Mouse (Mus musculus) ES-E14 (cell line): ENCODE results near the gene Tenm3. TPM values are rescaled to one million over a fixed set of nuclear protein-coding genes. Genes with fewer than 3 reads are reported as not detected.

Experiments
- DNase-seq: peaks from one replicate; pipeline ENCODE4 v3.0.0-alpha.2; 2013; ENCODE audit warnings: low read depth, low spot score
- H3K27ac ChIP-seq: 2 replicates; pipeline ENCODE4 v1.5.1; 2012; ENCODE audit warnings: low read depth, mild to moderate bottlenecking, low read length, moderate library complexity, mixed read lengths; ENCODE audit not compliant: poor library complexity, insufficient read depth, severe bottlenecking
- H3K36me3 ChIP-seq: 2 replicates; pipeline ENCODE4 v1.6.1; 2012; ENCODE audit warnings: mild to moderate bottlenecking, low read length, moderate library complexity, mixed read lengths; ENCODE audit not compliant: control insufficient read depth, poor library complexity, insufficient read depth, severe bottlenecking
- H3K4me1 ChIP-seq, 2 experiments: fragments of 150-350 bp in 1 of 2; sonication (generic) in 1 of 2; 2 replicates each; pipeline ENCODE4 v1.6.1; 2012; ENCODE audit warnings: low read length in 2 of 2, mild to moderate bottlenecking in 1 of 2, mixed read lengths in 1 of 2; ENCODE audit not compliant: control insufficient read depth in 2 of 2, insufficient read depth in 2 of 2, poor library complexity in 1 of 2
- H3K4me3 ChIP-seq, 2 experiments: fragments of 150-350 bp in 1 of 2; sonication (generic) in 1 of 2; 2 replicates each; pipeline ENCODE4 v1.5.1; 2012; ENCODE audit warnings: low read length in 2 of 2, low read depth in 1 of 2, mild to moderate bottlenecking in 1 of 2, mixed read lengths in 1 of 2; ENCODE audit not compliant: insufficient read depth in 1 of 2, poor library complexity in 1 of 2, severe bottlenecking in 1 of 2
- H3K9ac ChIP-seq: 2 replicates; pipeline ENCODE4 v1.6.1; 2012; ENCODE audit warnings: low read depth, mild to moderate bottlenecking, low read length, mixed read lengths; ENCODE audit not compliant: poor library complexity, insufficient read depth, severe bottlenecking
- H3K9me3 ChIP-seq: fragments of 150-350 bp; sonication (generic); 2 replicates; pipeline ENCODE4 v1.6.1; 2012; ENCODE audit warnings: low read depth, mild to moderate bottlenecking, low read length; ENCODE audit not compliant: control insufficient read depth, insufficient read depth
- CHD2 ChIP-seq: IDR thresholded peaks from 2 replicates; pipeline ENCODE4 v1.6.1; 2014; ENCODE audit warnings: mild to moderate bottlenecking, low read depth, low read length, inconsistent platforms
- HCFC1 ChIP-seq: IDR thresholded peaks from 2 replicates; pipeline ENCODE4 v1.6.1; 2012; ENCODE audit warnings: low read length, inconsistent platforms, borderline replicate concordance; ENCODE audit not compliant: insufficient read depth
- MAFK ChIP-seq: IDR thresholded peaks from 2 replicates; pipeline ENCODE4 v1.6.1; 2014; ENCODE audit warnings: mild to moderate bottlenecking, low read depth, low read length, inconsistent platforms; ENCODE audit not compliant: insufficient read depth
- ZC3H11A ChIP-seq: IDR thresholded peaks from 2 replicates; pipeline ENCODE4 v1.6.1; 2012; ENCODE audit warnings: low read depth, mild to moderate bottlenecking, inconsistent platforms, low read length, borderline replicate concordance
- ZNF384 ChIP-seq: IDR thresholded peaks from 2 replicates; pipeline ENCODE4 v1.6.1; 2012; ENCODE audit warnings: low read depth, low read length, inconsistent platforms
- in situ Hi-C, 2 experiments: fragments of 600-800 bp; cut with MboI; formaldehyde crosslinking; loops; one replicate each; pipeline ENCODE4 v1.15.1; 2025; ENCODE audit warnings: low sequenced_read_pairs in 2 of 2, inconsistent platforms in 1 of 2; ENCODE audit not compliant: unreplicated experiment in 2 of 2
- total RNA-seq: library from RNA; depleted of rRNA; stranded (reverse); fragments of 300-350 nt; gene quantifications from 2 replicates; pipeline ENCODE4 v1.2.3, GENCODE M21; 2012

The Tenm3 gene
- total RNA-seq, 1 experiment = 33.5 TPM

DNA sequence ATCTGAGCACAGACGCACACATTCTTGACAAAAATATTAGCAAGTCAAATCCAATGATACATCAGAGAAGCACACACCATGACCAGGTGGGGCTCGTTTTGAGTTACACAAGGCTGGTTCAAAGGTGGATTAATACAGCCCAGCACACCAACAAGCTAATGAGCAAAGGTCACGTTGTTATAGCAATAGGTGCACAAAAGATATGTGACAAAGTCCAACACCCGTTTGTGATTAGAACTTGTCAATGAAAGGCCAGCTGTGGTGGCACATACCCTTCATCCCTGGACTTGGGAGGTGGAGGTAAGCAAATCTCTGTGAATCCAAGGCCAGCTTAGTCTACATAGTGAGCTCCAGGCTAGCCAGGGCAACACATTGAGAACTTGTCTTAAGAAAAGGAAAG is 21.7 kb upstream of the Tenm3 start:
- Histone ChIP-seq H3K27ac (no peak overlapping the region), H3K9me3 (no peaks in the 10 kb centered on the region), H3K36me3 (no peaks in the 10 kb centered on the region), H3K9ac (no peak overlapping the region), H3K4me3 (no peak overlapping the region), H3K4me1 (no peaks in the 10 kb centered on the region)
- TF ChIP-seq ZNF384 = no peak
- no peak for TF ChIP-seq CHD2
- no peak for DNase-seq
- in situ Hi-C loops = no loop called here

DNA sequence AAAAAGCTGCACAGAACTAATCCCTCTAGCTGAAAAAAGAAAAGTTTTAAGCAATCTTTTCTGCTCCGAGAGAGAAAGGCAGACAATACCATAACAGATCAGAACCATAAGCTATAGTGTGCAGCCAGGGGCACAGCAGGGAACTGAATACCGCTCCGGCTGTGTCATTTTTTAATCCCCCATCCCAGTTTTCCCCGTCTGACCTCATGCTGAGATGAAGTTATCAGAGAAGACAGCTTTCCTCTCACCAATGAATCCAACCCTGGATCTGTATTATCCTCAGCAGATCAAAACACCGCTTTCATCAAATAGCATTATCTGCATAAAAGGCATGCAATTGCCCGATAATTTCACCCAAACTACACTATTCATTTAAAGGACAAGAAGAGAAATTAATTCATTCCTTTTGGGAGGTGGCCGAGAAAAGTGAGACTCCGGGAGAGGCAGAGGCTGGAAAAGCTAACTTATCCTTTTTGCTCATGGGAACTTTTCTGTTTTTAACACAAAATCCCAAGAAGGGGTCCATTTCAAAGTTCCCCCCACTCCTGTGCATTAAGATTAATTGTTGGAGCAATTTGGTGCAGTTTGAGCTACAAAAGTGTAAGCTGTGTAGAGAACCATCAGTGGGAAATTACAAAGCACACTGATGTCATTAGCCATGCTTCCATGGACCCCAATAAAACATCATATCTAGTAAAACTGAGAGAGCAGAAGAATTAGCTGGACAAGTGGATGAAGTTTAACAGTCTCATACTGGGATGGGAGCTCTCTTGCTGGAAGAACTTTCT is 6.7 kb upstream of the Tenm3 start:
- H3K36me3 ChIP-seq = no peaks in the 10 kb centered on the region
- H3K9ac ChIP-seq = no peak overlapping the region
- no peak for TF ChIP-seq ZC3H11A
- no peak for TF ChIP-seq ZNF384
- no peak for TF ChIP-seq MAFK
- TF ChIP-seq CHD2 = no peak
- no peak for TF ChIP-seq HCFC1
- no peak overlapping the region for H3K4me3 ChIP-seq
- H3K4me1 ChIP-seq = no peaks in the 10 kb centered on the region
- DNase-seq = no peak
- in situ Hi-C loops = no loop called here
- no peak overlapping the region for H3K27ac ChIP-seq
- H3K9me3 ChIP-seq = no peaks in the 10 kb centered on the region

GRCm38 (mm10) chr8:48849091-48849616 is 5.4 kb upstream of the Tenm3 start:
- no peak for DNase-seq
- in situ Hi-C loops = no loop called here
- H3K4me3 ChIP-seq = no peak overlapping the region
- no peak overlapping the region for H3K27ac ChIP-seq
- 0 out of 4 replicates have a peak, but pooled peaks cover 0 to 3% of the 10 kb centered on the region in 2 experiments for H3K4me1 ChIP-seq
- H3K36me3 ChIP-seq = no peaks in the 10 kb centered on the region
- TF ChIP-seq HCFC1 (no peak), ZC3H11A (no peak), MAFK (no peak), ZNF384 (no peak), CHD2 (no peak)
- no peaks in the 10 kb centered on the region for H3K9me3 ChIP-seq
- no peak overlapping the region for H3K9ac ChIP-seq

DNA sequence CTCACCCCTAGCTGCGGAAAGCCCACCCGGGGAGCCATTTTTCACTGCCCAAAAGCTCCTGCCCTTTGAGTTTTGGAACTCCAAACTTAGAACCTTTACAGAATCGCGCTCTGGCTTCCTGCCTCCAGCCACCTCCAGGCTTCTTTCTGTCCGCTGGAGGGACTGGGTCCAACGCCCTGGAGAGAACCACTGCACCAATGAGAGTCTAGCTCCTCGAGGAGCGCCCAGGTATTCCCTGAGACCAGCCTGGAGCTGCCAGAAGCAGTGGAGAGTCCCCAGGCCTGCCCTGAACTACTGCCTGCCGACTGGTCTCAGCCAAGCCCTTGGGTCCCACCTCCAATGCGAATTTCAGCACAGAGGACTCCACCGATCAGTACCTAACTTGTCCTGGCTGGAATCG is 1.2 kb upstream of the Tenm3 start:
- no peak overlapping the region for H3K9ac ChIP-seq
- TF ChIP-seq HCFC1 (no peak), MAFK (no peak), ZC3H11A (no peak), ZNF384 (no peak), CHD2 (no peak)
- no peak for DNase-seq
- 0 out of 4 replicates have a peak, but pooled peaks cover 0 to 4% of the 10 kb centered on the region in 2 experiments for H3K4me1 ChIP-seq
- H3K9me3 ChIP-seq = no peaks in the 10 kb centered on the region
- peak overlapping the region; percentile 39 to 90; a peak in 2 of 4 replicates for H3K4me3 ChIP-seq
- no peak overlapping the region for H3K27ac ChIP-seq
- no peaks in the 10 kb centered on the region for H3K36me3 ChIP-seq
- in situ Hi-C loops = no loop called here

GRCm38 (mm10) chr8:48844370-48844905 is 687 bp upstream of the Tenm3 start:
- Histone ChIP-seq H3K36me3 (no peaks in the 10 kb centered on the region), H3K9me3 (no peaks in the 10 kb centered on the region), H3K27ac (no peak overlapping the region), H3K4me3 (peak overlapping the region; percentile 90 to 98; a peak in 3 of 4 replicates), H3K4me1 (0 out of 4 replicates have a peak, but pooled peaks cover 0 to 4% of the 10 kb centered on the region in 2 experiments), H3K9ac (no peak overlapping the region)
- in situ Hi-C loops = no loop called here
- no peak for DNase-seq
- TF ChIP-seq CHD2 (no peak), ZNF384 (no peak), HCFC1 (no peak), ZC3H11A (no peak), MAFK (no peak)
